Mouse (Mus musculus) frontal cortex, postnatal 14 days (tissue): Measurements from ENCODE around the gene Mast3.

ENCODE experiments used
- DNase-seq, 2 experiments: peaks; one replicate each; pipeline ENCODE4 v3.0.0; 2022; ENCODE audit warnings: low spot score in 2 of 2

Mast3 gene

GRCm38 (mm10) chr8:70804481-70805206, at the start of gene Mast3:
Gene Mast3, minus strand, starts transcription at chr8:70805054.
- DNase-seq: peak in 1 of 2 experiments; percentile 72

GRCm38 (mm10) chr8:70853863-70854262, 49.0 kb upstream of the Mast3 start:
- no peak for DNase-seq

- no peak for DNase-seq
Observed at GRCm38 (mm10) chr8:70852595-70853231, 47.9 kb upstream of the Mast3 start.

GRCm38 (mm10) chr8:70851837-70852236, 47.0 kb upstream of the Mast3 start:
- DNase-seq: no peak

- no peak for DNase-seq
Observed at GRCm38 (mm10) chr8:70850947-70851346, 46.1 kb upstream of the Mast3 start.

GRCm38 (mm10) chr8:70850132-70850845, 45.4 kb upstream of the Mast3 start:
- no peak for DNase-seq

GRCm38 (mm10) chr8:70849333-70849990, 44.6 kb upstream of the Mast3 start:
- no peak for DNase-seq

GRCm38 (mm10) chr8:70846371-70847154, 41.7 kb upstream of the Mast3 start:
- no peak for DNase-seq

GRCm38 (mm10) chr8:70845108-70845507, 40.3 kb upstream of the Mast3 start:
- no peak for DNase-seq

- DNase-seq: peak in 1 of 2 experiments; percentile 84
Observed at GRCm38 (mm10) chr8:70844523-70844922, 39.7 kb upstream of the Mast3 start.

GRCm38 (mm10) chr8:70843941-70844340, 39.1 kb upstream of the Mast3 start:
- DNase-seq: no peak

- DNase-seq: no peak
Observed at GRCm38 (mm10) chr8:70843214-70843773, 38.4 kb upstream of the Mast3 start.

GRCm38 (mm10) chr8:70842484-70842883, 37.6 kb upstream of the Mast3 start:
- no peak for DNase-seq

GRCm38 (mm10) chr8:70841147-70842072, 36.6 kb upstream of the Mast3 start:
- peak; percentile 79 to 94 for DNase-seq

GRCm38 (mm10) chr8:70840590-70840989, 35.7 kb upstream of the Mast3 start:
- DNase-seq: no peak

- peak; percentile 98 to 100 for DNase-seq
Observed at GRCm38 (mm10) chr8:70839408-70840351, 34.8 kb upstream of the Mast3 start, which contains the start of gene Arrdc2. Gene Arrdc2, minus strand, starts transcription at chr8:70839720.

GRCm38 (mm10) chr8:70838654-70839407, 34.0 kb upstream of the Mast3 start:
- DNase-seq: no peak

- DNase-seq: no peak
Observed at GRCm38 (mm10) chr8:70836666-70837065, 31.8 kb upstream of the Mast3 start.
